Mouse (Mus musculus) G1E-ER4 (cell line): ENCODE measurements around the gene Strip1. TPM values are rescaled to one million over a fixed set of nuclear protein-coding genes. Genes with fewer than 3 reads are reported as not detected.

Source experiments
- GATA1 ChIP-seq: IDR thresholded peaks from one replicate; pipeline ENCODE4 v1.8.0; 2012; ENCODE audit warnings: low read length, inconsistent platforms
- polyA plus RNA-seq: library from polyadenylated mRNA; stranded (reverse); fragments of >175 nt; gene quantifications from 2 replicates; pipeline ENCODE4 v1.2.3, GENCODE M21; 2012

Strip1 gene
- 18.3 and 20.0 TPM in 2 replicates for polyA plus RNA-seq

GRCm38 (mm10) chr3:107631523-107631958 is at the start of gene Strip1:
Gene Strip1, minus strand, starts transcription at chr3:107631694.
- no peak for TF ChIP-seq GATA1

- no peak for TF ChIP-seq GATA1
These were observed 49.5 kb upstream of the Strip1 start for GRCm38 (mm10) chr3:107680790-107681576.

GRCm38 (mm10) chr3:107671509-107671908 is 40.0 kb upstream of the Strip1 start:
- no peak for TF ChIP-seq GATA1

- no peak for TF ChIP-seq GATA1
These were observed 39.0 kb upstream of the Strip1 start for GRCm38 (mm10) chr3:107670500-107670899.

GRCm38 (mm10) chr3:107668786-107669185 is 37.3 kb upstream of the Strip1 start:
- no peak for TF ChIP-seq GATA1

GRCm38 (mm10) chr3:107667426-107667825 is 35.9 kb upstream of the Strip1 start:
- no peak for TF ChIP-seq GATA1

- no peak for TF ChIP-seq GATA1
These were observed 33.1 kb upstream of the Strip1 start for GRCm38 (mm10) chr3:107664641-107665040.

GRCm38 (mm10) chr3:107659000-107659399 is 27.5 kb upstream of the Strip1 start:
- no peak for TF ChIP-seq GATA1

GRCm38 (mm10) chr3:107656888-107657287 is 25.4 kb upstream of the Strip1 start:
- TF ChIP-seq GATA1 = no peak

GRCm38 (mm10) chr3:107656151-107656550 is 24.7 kb upstream of the Strip1 start:
- TF ChIP-seq GATA1 = no peak

GRCm38 (mm10) chr3:107655491-107655890 is 24.0 kb upstream of the Strip1 start:
- TF ChIP-seq GATA1 = no peak

GRCm38 (mm10) chr3:107654861-107655260 is 23.4 kb upstream of the Strip1 start:
- TF ChIP-seq GATA1 = no peak

GRCm38 (mm10) chr3:107652968-107653367 is 21.5 kb upstream of the Strip1 start:
- no peak for TF ChIP-seq GATA1

GRCm38 (mm10) chr3:107646947-107647346 is 15.5 kb upstream of the Strip1 start:
- TF ChIP-seq GATA1 = no peak

- TF ChIP-seq GATA1 = no peak
These were observed 6.2 kb upstream of the Strip1 start for GRCm38 (mm10) chr3:107637606-107638172.

GRCm38 (mm10) chr3:107636236-107636635 is 4.7 kb upstream of the Strip1 start:
- no peak for TF ChIP-seq GATA1

GRCm38 (mm10) chr3:107635836-107636235 is 4.3 kb upstream of the Strip1 start:
- no peak for TF ChIP-seq GATA1

- no peak for TF ChIP-seq GATA1
These were observed 2.4 kb upstream of the Strip1 start for GRCm38 (mm10) chr3:107633906-107634305.
